Comparison of ENCODE assay signal across 7 mouse cellular contexts in genomic region chr9:47508109-47508508, GRCm38 (mm10).
"Had no signal": no experiment of that assay in that cellular context is flagged by ENCODE, and none has a peak within 500 bp of the region (broad histone marks: within the 10 kb centered on the region; RNA-seq: fewer than 3 reads in every experiment).

No protein-coding gene starts in this region.

- DNase-seq: kidney, adult 11 months; kidney, adult 9 months; kidney, postnatal 36 days; layer of hippocampus, adult 9-11 months; right cerebral cortex, adult 18-20 months; right cerebral cortex, postnatal 25 days; thymus, postnatal 4 days had no signal
